Mouse (Mus musculus) limb, embryonic 10.5 days (tissue): ENCODE measurements around the gene Plxnb1. TPM values are rescaled to one million over a fixed set of nuclear protein-coding genes. Genes with fewer than 3 reads are reported as not detected.

Experiments
- DNase-seq: peaks from one replicate; pipeline ENCODE4 v3.0.0-alpha.2; 2017; ENCODE audit warnings: low spot score
- H3K27ac ChIP-seq: fragments of 300-500 bp; sonication (generic); 2 replicates; pipeline ENCODE4 v1.5.1; 2016; ENCODE audit warnings: mild to moderate bottlenecking
- H3K27me3 ChIP-seq: fragments of 300-500 bp; sonication (generic); 2 replicates; pipeline ENCODE4 v1.6.1; 2016; ENCODE audit warnings: low read depth, mild to moderate bottlenecking; ENCODE audit not compliant: poor library complexity, severe bottlenecking
- H3K36me3 ChIP-seq: fragments of 300-500 bp; sonication (generic); 2 replicates; pipeline ENCODE4 v1.6.1; 2016; ENCODE audit warnings: mild to moderate bottlenecking, moderate library complexity
- H3K4me1 ChIP-seq: fragments of 300-500 bp; sonication (generic); 2 replicates; pipeline ENCODE4 v1.6.1; 2016
- H3K4me3 ChIP-seq: fragments of 300-500 bp; sonication (generic); 2 replicates; pipeline ENCODE4 v1.5.1; 2016; ENCODE audit warnings: mild to moderate bottlenecking, moderate library complexity
- H3K9me3 ChIP-seq: fragments of 300-500 bp; sonication (generic); replicated peaks from 2 replicates; pipeline ENCODE4 v1.6.1; 2016; ENCODE audit warnings: mild to moderate bottlenecking
- WGBS: fragments of 180-500 bp; shearing (Covaris S2); methylation state at CpG from one replicate; pipeline ENCODE4 v1.1.7; 2016; 5-methylcytosine and 5-hydroxymethylcytosine counted together
- polyA plus RNA-seq: library from polyadenylated mRNA; unstranded; fragments of >200 nt; fragmentation: Nextera tagmentation; extraction: Ambion mirVana; gene quantifications from 2 replicates; pipeline ENCODE4 v1.2.1, GENCODE M21; 2016

Gene Plxnb1
- polyA plus RNA-seq, 1 experiment from 2014 or later: 23.7 TPM

DNA sequence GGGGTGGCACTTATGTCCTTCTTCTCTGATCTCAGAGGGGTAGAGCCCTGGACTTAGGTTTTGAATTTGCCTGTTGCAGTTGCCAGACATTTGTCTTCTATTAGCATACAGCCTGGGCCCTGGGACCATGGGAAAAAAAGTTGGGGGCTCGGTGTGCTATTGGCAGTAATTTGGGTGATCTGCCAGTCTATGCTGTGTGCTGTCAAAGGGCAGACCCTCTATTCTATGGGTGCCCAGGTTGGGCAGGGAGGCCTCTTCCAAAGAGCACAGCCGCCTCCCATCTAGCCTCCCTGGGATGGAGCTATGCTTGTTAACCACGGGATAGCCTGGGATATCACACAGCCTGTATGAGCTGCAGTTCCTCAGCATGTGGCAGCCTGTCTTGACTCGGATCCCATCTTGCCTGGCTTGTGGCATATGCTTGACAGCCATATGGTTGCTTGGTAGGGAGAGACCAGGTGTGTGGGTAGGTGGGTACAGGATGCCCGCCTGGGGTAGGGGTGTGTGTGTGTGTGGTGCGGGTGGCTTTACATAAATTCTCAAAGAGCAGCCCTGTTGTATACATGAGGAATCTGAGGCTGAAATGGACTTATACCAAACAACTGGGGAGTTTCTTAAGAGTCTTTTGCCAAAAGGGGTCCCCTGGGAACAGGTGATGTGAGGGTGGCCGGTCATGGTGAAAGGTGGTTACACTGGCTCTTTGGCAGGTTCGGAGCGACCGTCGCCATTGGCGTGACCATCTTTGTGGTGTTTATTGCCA, 39.7 kb upstream of the Plxnb1 start:
- Histone ChIP-seq H3K4me3 (0 out of 2 replicates have a peak overlapping the region, but pooled peaks have one; percentile 21), H3K4me1 (peaks cover 34% of the 10 kb centered on the region), H3K9me3 (no peaks in the 10 kb centered on the region), H3K27me3 (no peaks in the 10 kb centered on the region), H3K27ac (peak overlapping the region; percentile 72), H3K36me3 (peaks cover 67% of the 10 kb centered on the region)
- DNase-seq: no peak
- WGBS: 89% methylated on average over 12 of the region's 12 CpGs

DNA sequence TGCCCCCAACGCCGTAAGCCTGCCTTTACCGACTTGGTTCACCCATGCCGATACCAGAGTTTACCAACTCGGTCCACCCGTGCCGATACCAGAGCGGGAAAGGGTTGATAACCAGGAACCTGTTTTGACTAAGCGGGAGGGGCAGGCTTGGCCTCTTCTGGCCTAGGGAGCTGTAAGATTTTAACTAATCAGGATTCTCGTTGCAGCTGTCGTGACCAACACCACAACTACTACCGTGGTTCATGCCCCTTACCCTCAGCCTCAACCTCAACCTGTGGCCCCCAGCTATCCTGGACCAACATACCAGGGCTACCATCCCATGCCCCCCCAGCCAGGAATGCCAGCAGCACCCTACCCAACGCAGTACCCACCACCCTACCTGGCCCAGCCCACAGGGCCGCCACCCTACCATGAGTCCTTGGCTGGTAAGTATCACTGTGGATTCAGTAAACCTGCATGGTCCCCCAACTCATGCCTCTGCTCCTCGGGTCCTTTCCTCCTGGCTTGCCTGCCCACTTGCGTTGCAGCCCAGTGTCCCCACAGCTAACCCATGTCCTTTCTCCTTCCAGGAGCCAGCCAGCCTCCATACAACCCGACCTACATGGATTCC, 39.0 kb upstream of the Plxnb1 start:
- no peaks in the 10 kb centered on the region for H3K9me3 ChIP-seq
- 93% methylated on average over 17 of the region's 17 CpGs for WGBS
- H3K4me3 ChIP-seq: no peak overlapping the region
- no peak overlapping the region for H3K27ac ChIP-seq
- DNase-seq: no peak
- peaks cover 75% of the 10 kb centered on the region for H3K36me3 ChIP-seq
- H3K27me3 ChIP-seq: no peaks in the 10 kb centered on the region
- H3K4me1 ChIP-seq: peaks cover 34% of the 10 kb centered on the region

DNA sequence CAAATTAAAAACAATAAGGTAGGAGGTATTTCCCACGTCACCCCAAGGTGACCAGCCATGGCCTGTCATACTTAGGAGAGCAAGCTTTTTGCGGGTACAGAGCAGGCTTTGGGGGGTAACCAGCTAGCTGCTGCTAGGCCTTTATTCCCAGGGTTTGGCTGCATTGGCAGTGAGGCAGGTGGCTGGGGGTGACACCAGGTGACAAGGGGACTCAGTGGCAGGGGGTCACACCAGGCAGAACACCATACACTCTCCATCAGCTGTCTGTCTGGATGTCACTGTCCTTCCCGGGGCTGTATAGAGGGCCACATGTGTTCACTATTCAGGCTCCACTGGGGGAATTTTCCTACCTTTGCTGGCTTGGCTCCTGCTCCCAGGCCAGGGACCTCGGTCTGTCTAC, 38.3 kb upstream of the Plxnb1 start:
- Histone ChIP-seq H3K4me1 (peaks cover 34% of the 10 kb centered on the region), H3K9me3 (no peaks in the 10 kb centered on the region), H3K27ac (no peak overlapping the region), H3K4me3 (no peak overlapping the region), H3K36me3 (peaks cover 72% of the 10 kb centered on the region), H3K27me3 (no peaks in the 10 kb centered on the region)
- WGBS: 92% methylated on average over 4 of the region's 4 CpGs
- DNase-seq: no peak

DNA sequence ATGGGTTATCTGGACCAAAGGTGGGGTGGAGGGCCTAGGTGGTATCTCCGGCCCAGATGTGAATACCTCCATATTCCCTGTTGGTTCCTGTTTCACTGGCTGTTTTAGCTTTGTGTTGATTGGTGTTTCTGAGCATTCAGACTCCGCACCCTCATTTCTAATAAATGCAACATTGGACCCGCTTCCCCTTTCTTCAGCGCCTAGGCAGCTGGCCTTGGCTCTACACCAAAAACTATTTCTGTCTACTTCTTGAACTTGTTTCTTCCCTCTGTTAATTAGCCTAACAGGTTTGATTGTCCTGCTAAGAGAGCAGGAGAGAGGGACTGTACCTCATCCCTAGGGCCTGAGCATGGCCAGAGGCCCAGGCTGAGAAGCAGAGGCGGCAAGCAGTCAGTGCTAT, 37.6 kb upstream of the Plxnb1 start:
- no peaks in the 10 kb centered on the region for H3K9me3 ChIP-seq
- no peaks in the 10 kb centered on the region for H3K27me3 ChIP-seq
- H3K36me3 ChIP-seq: peaks cover 74% of the 10 kb centered on the region
- DNase-seq: no peak
- 95% methylated on average over 5 of the region's 5 CpGs for WGBS
- H3K4me3 ChIP-seq: no peak overlapping the region
- no peak overlapping the region for H3K27ac ChIP-seq
- H3K4me1 ChIP-seq: peaks cover 34% of the 10 kb centered on the region

DNA sequence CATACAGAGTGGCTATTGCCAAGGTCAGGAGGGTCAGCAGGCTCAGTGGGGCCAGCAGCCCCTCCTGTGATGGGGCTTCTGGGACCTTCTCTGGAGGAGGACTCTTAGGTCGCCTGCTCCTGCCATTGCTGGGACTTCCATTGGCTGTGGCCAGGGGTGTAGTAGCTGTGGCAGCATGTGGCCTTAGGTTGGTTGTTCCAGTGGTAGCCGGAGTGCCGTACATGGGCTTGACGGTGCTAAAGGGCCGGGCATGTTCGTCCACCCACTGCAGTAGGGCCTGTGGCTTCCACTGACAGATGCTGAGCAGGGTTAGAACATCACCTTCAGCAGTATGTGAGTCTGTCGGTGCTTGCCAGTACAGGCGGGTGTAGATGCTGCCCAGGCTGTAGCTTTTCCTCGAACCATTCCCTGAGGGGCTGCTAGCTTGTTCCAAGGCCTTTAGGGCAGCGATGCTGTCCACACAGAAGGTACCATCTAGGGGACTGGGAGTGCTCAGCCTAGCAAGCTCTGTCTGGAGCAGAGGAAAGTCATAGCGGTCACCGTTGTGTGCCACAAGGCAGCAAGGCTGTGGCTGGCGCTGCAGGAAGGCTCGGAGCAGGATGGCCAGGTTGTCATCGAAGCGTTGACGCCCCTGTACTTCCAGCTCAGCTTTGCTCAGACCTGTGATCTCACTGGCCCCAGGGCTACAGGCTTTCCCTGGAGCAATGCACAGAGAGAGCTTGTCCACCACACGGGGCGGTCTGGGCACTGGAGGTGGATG, 37.0 kb upstream of the Plxnb1 start:
- no peaks in the 10 kb centered on the region for H3K27me3 ChIP-seq
- 0 out of 2 replicates have a peak overlapping the region, but pooled peaks have one; percentile 39 for H3K4me3 ChIP-seq
- DNase-seq: no peak
- peaks cover 75% of the 10 kb centered on the region for H3K36me3 ChIP-seq
- WGBS: 93% methylated on average over 19 of the region's 19 CpGs
- 0 out of 2 replicates have a peak overlapping the region, but pooled peaks have one; percentile 84 for H3K27ac ChIP-seq
- peaks cover 32% of the 10 kb centered on the region for H3K4me1 ChIP-seq
- no peaks in the 10 kb centered on the region for H3K9me3 ChIP-seq

DNA sequence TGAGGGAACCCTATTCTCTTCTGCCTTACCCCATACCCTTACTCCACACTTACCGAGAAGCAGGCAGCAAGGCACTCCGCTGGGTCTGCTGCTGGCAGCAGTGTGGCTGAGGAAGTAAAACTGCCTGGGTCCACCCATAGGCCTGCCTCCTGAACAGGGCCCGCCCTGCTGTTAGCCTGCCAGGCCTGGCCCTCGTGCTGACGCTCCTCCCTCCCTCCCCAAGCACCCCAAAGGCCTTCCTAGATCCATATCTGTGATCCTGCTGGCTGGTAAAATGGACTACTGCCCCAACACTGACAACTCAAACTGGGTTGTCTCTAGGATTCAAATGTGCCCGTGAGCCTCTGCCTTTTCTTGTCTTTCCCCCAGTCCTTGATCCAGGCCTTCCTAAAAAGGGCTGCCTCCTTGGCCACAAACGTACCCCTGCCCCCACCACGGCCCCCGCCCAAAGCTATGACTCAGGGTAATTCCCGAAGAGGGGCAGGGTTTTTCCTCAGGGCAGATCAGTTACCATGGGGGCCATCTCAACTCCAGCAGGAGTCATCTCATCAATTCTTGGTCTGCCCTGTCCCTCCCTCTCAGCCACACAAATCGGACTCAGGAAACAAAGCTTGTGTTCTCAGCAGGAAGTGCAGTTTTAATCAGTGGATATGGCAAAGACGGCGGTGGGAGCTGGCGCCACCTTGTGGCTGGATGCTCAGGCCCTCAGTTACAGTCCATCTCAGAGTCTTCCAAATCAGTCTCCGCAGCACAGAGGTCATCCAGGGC, 35.9 kb upstream of the Plxnb1 start, which contains the start of gene Trex1:
Gene Trex1, minus strand, starts transcription at position 599 of the 768 bp plus-strand sequence.
- peak within 1 kb of the TSS; percentile 84 for H3K27ac ChIP-seq
- H3K4me1 ChIP-seq: peaks cover 29% of the 10 kb centered on the region
- H3K27me3 ChIP-seq: no peaks in the 10 kb centered on the region
- H3K4me3 ChIP-seq: peak within 1 kb of the TSS; percentile 39
- H3K9me3 ChIP-seq: no peaks in the 10 kb centered on the region
- 28% methylated on average over 15 of the region's 15 CpGs for WGBS
- peak; percentile 89 for DNase-seq
- peaks cover 86% of the 10 kb centered on the region for H3K36me3 ChIP-seq

- Histone ChIP-seq H3K4me1 (peaks cover 18% of the 10 kb centered on the region), H3K27me3 (no peaks in the 10 kb centered on the region), H3K27ac (peak overlapping the region; percentile 84; the same call in 1 of the 2 replicates), H3K9me3 (no peaks in the 10 kb centered on the region), H3K4me3 (no peak overlapping the region), H3K36me3 (peaks cover 93% of the 10 kb centered on the region)
- DNase-seq: no peak
- 92% methylated on average over 16 of the region's 16 CpGs for WGBS
Measured at GRCm38 (mm10) chr9:109060184-109060897, 34.8 kb upstream of the Plxnb1 start.

DNA sequence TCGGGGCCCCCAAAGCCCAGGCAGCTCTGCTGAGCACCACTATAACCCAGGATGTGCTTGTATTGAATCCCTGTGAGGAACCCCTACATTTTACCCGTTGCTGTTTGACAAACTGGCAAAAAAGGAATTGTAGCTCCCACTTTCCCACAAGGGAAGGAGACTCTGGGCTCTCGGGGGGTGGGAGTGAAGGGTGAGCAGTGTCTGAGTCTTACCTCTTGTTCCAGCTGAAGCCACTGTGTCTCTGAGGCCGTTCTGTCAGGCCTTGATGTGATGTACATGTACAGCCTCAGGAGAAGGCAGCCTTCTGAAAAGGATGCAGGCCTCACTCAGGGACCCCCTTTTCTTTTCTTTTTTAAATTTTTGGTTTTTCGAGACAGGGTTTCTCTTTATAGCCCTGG, 34.3 kb upstream of the Plxnb1 start:
- no peak overlapping the region for H3K4me3 ChIP-seq
- 89% methylated on average over 5 of the region's 5 CpGs for WGBS
- H3K4me1 ChIP-seq: peaks cover 17% of the 10 kb centered on the region
- H3K36me3 ChIP-seq: peaks cover 95% of the 10 kb centered on the region
- H3K27me3 ChIP-seq: no peaks in the 10 kb centered on the region
- no peaks in the 10 kb centered on the region for H3K9me3 ChIP-seq
- no peak overlapping the region for H3K27ac ChIP-seq
- no peak for DNase-seq

- no peak for DNase-seq
- peaks cover 90% of the 10 kb centered on the region for H3K36me3 ChIP-seq
- no peaks in the 10 kb centered on the region for H3K27me3 ChIP-seq
- WGBS: 92% methylated on average over 3 of the region's 3 CpGs
- H3K9me3 ChIP-seq: no peaks in the 10 kb centered on the region
- no peak overlapping the region for H3K4me3 ChIP-seq
- H3K4me1 ChIP-seq: peaks cover 9% of the 10 kb centered on the region
- H3K27ac ChIP-seq: no peak overlapping the region
Measured at GRCm38 (mm10) chr9:109068095-109068735, 27.0 kb upstream of the Plxnb1 start.

GRCm38 (mm10) chr9:109073661-109074573, 21.3 kb upstream of the Plxnb1 start, which contains the start of gene Atrip:
Atrip (minus strand) TSS chr9:109074124.
- Histone ChIP-seq H3K9me3 (no peaks in the 10 kb centered on the region), H3K4me3 (peak within 1 kb of the TSS; percentile 79), H3K36me3 (peaks cover 48% of the 10 kb centered on the region), H3K27ac (peak within 1 kb of the TSS; percentile 90), H3K27me3 (no peaks in the 10 kb centered on the region), H3K4me1 (peaks cover 20% of the 10 kb centered on the region)
- under 1% methylated on average over 57 of the region's 57 CpGs for WGBS
- DNase-seq: peak; percentile 94

DNA sequence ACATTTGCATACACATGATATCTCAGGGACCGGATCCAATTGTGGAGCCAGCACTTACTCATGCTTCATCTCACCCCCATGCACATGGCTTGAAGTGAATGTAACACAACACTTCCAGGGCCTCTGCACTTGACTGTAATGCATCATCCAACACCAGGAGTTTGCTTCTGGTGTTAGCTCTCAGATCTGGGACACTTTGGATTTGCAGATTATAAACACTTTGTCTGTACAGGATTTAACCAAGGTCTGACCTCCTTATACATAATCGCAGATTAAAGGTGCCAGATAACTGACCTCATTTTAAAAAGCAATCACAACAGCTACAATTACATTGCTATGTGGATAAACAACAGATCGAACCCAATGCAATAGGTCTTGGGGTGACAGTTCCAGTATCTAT, 14.7 kb upstream of the Plxnb1 start:
- no peaks in the 10 kb centered on the region for H3K9me3 ChIP-seq
- whole genome bisulfite sequencing: 98% methylated on average over 3 of the region's 3 CpGs
- H3K4me3 ChIP-seq: no peak overlapping the region

More for the DNA sequence above, 14.7 kb upstream of the Plxnb1 start:
- Histone ChIP-seq H3K36me3 (peaks cover 36% of the 10 kb centered on the region), H3K27me3 (no peaks in the 10 kb centered on the region), H3K4me1 (peaks cover 16% of the 10 kb centered on the region), H3K27ac (no peak overlapping the region)
- DNase-seq: no peak
